Mouse (Mus musculus) ES-E14 (cell line): ENCODE measurements around the gene Med11.

Experiments
- CHD2 ChIP-seq: IDR thresholded peaks from 2 replicates; pipeline ENCODE4 v1.6.1; 2014; ENCODE audit warnings: mild to moderate bottlenecking, low read depth, low read length, inconsistent platforms
- HCFC1 ChIP-seq: IDR thresholded peaks from 2 replicates; pipeline ENCODE4 v1.6.1; 2012; ENCODE audit warnings: low read length, inconsistent platforms, borderline replicate concordance; ENCODE audit not compliant: insufficient read depth
- MAFK ChIP-seq: IDR thresholded peaks from 2 replicates; pipeline ENCODE4 v1.6.1; 2014; ENCODE audit warnings: mild to moderate bottlenecking, low read depth, low read length, inconsistent platforms; ENCODE audit not compliant: insufficient read depth
- ZC3H11A ChIP-seq: IDR thresholded peaks from 2 replicates; pipeline ENCODE4 v1.6.1; 2012; ENCODE audit warnings: low read depth, mild to moderate bottlenecking, inconsistent platforms, low read length, borderline replicate concordance
- ZNF384 ChIP-seq: IDR thresholded peaks from 2 replicates; pipeline ENCODE4 v1.6.1; 2012; ENCODE audit warnings: low read depth, low read length, inconsistent platforms

DNA sequence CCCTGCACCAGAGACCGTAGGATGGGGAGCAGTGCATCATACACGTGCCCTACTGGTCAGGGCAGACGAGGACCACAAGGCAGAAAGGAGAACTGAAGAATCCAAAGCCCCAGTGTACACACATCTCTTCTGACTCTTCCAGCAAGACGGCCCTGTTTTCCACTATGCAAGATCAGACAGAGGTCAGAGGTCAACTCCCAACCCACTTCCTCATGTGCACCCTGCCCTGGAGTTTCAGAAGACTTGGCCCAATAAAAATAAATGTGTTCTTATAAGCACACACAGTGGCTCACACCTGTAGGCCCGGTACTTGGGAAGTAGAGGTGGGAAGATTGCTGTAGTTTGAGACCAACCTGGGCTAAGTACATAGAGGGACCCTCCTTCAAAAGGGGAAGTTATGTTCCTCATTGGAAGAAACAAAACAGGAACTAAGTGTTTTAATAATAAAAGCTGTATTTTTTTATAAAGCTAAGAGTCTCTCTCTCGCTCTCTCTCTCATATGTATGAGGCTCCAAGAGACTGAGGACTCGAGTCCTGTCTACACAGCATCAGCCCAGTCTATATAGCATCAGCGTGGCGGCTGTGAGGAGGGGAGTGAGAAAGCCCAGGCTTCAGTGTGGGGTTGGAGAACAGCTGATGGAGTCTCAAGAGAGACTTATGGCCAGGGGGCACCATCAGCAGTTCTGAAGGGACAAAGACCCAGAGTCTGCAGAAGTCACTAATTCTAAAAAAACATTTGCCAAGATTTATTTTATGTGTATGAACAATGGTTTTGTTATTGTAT, 1.7 kb downstream of the Med11 start:
- no peak for TF ChIP-seq ZNF384
- no peak for TF ChIP-seq CHD2
- no peak for TF ChIP-seq MAFK
- no peak for TF ChIP-seq ZC3H11A
- no peak for TF ChIP-seq HCFC1
